Mouse (Mus musculus) limb, embryonic 12.5 days (tissue): ENCODE measurements around the gene Rpia. TPM values are rescaled to one million over a fixed set of nuclear protein-coding genes. Genes with fewer than 3 reads are reported as not detected.
A peak's percentile ranks its signal among the peaks of the same experiment; 100 is the strongest.

Experiments
- ATAC-seq: fragments of 200-750 bp; cut with Nextera tagmentation; 2 replicates; pipeline ENCODE4 v1.8.0; 2017; ENCODE audit warnings: low read depth, moderate TSS enrichment; ENCODE audit not compliant: insufficient number of reproducible peaks, insufficient read depth, low FRiP score, low TSS enrichment
- H3K27ac ChIP-seq: fragments of 300-500 bp; sonication (generic); 2 replicates; pipeline ENCODE4 v1.5.1; 2016; ENCODE audit warnings: mild to moderate bottlenecking, moderate library complexity
- H3K27me3 ChIP-seq: fragments of 300-500 bp; sonication (generic); 2 replicates; pipeline ENCODE4 v1.6.1; 2016; ENCODE audit warnings: mild to moderate bottlenecking, moderate library complexity
- H3K36me3 ChIP-seq: fragments of 300-500 bp; sonication (generic); 2 replicates; pipeline ENCODE4 v1.6.1; 2016; ENCODE audit warnings: mild to moderate bottlenecking, moderate library complexity
- H3K4me1 ChIP-seq: fragments of 300-500 bp; sonication (generic); replicated peaks from 2 replicates; pipeline ENCODE4 v1.6.1; 2016
- H3K4me2 ChIP-seq: fragments of 300-500 bp; sonication (generic); 2 replicates; pipeline ENCODE4 v1.6.1; 2016; ENCODE audit warnings: mild to moderate bottlenecking, moderate library complexity
- H3K4me3 ChIP-seq: fragments of 300-500 bp; sonication (generic); replicated peaks from 2 replicates; pipeline ENCODE4 v1.5.1; 2016; ENCODE audit warnings: mild to moderate bottlenecking
- H3K9ac ChIP-seq: fragments of 300-500 bp; sonication (generic); replicated peaks from 2 replicates; pipeline ENCODE4 v1.6.1; 2016; ENCODE audit warnings: mild to moderate bottlenecking, moderate library complexity
- H3K9me3 ChIP-seq: fragments of 300-500 bp; sonication (generic); 2 replicates; pipeline ENCODE4 v1.6.1; 2016; ENCODE audit warnings: mild to moderate bottlenecking, moderate library complexity
- WGBS: fragments of 180-500 bp; shearing (Covaris S2); methylation state at CpG from one replicate; pipeline ENCODE4 v1.1.7; 2016; 5-methylcytosine and 5-hydroxymethylcytosine counted together
- polyA plus RNA-seq: library from polyadenylated mRNA; unstranded; fragments of >200 nt; fragmentation: Nextera tagmentation; extraction: Ambion mirVana; gene quantifications from 2 replicates; pipeline ENCODE4 v1.2.1, GENCODE M21; 2016

The Rpia gene
- polyA plus RNA-seq, 1 experiment from 2014 or later, result 3.5 TPM

DNA sequence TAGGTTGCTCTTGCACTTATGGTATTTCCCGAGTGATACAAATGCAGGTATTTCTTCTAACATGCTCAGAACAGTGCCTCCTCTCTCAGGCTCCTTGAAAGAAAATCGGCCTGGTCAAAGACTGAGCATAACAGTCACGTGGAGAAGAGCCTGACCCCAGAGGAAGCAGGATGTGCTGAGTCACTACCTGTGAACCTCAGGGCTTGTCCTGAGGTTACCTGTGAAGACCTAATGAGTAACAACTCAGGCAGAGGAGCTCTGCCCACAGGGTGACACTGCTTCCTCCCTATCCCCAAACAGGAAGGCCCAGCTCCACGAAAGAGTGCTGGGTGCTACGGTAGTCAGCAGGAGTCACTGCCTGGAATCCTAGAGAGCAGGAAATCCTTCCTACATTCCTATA, 18.3 kb downstream of the Rpia start:
- H3K9me3 ChIP-seq, result no peaks in the 10 kb centered on the region
- H3K4me3 ChIP-seq, result no peak overlapping the region
- ATAC-seq, result no peak
- H3K4me2 ChIP-seq, result no peak overlapping the region
- H3K27me3 ChIP-seq, result no peaks in the 10 kb centered on the region
- H3K27ac ChIP-seq, result no peak overlapping the region
- H3K4me1 ChIP-seq, result no peaks in the 10 kb centered on the region
- no peak overlapping the region for H3K9ac ChIP-seq
- 85% methylated on average over 5 of the region's 5 CpGs for WGBS
- peaks cover 47% of the 10 kb centered on the region for H3K36me3 ChIP-seq

DNA sequence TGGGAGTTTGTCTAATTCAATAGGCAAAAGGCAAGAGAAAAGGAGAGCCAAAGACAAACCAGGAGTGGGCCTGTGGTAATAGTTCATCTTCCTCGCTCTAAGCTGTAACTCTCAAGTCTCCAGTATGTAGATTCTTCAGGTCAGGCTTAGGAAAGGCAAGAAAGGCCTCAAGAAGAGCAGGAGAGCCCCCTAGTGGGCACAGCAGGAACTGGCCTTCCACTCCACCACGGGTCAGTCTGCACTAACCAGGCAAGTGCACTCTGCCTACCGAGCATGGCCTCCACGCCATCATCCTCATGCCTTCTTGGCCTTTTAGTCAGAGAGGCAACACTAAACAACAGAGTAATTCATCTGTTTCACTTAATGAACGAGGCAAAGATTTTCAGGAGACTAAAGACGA, 23.3 kb downstream of the Rpia start:
- Histone ChIP-seq H3K36me3 (peaks cover 77% of the 10 kb centered on the region), H3K9me3 (no peaks in the 10 kb centered on the region), H3K4me3 (no peak overlapping the region), H3K27me3 (no peaks in the 10 kb centered on the region), H3K27ac (no peak overlapping the region), H3K4me2 (no peak overlapping the region), H3K4me1 (no peaks in the 10 kb centered on the region), H3K9ac (no peak overlapping the region)
- peak; percentile 65; the same call in 1 of the 2 replicates for ATAC-seq
- 35% methylated on average over 6 of the region's 6 CpGs for WGBS

DNA sequence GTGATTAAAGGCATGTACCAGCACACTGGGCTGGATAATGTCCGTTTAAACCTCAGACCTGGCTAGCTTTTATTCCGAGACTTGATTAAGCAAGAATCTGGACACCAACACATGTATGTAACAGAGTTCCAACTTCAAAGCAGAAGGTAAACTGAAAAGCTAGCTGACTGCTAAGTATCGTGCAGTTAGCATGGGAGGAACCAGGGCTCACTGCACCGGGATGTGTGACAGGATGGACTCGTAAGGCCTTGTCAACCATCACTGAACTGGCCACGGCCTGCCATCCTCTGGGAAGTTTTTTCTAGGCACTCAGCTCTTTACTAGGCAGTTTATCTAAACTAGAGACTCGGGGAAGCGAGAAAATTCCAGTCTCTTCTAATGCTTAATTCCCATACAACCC, 27.0 kb downstream of the Rpia start:
- Histone ChIP-seq H3K4me2 (no peak overlapping the region), H3K9ac (no peak overlapping the region), H3K27ac (no peak overlapping the region), H3K36me3 (peaks cover 42% of the 10 kb centered on the region), H3K4me1 (no peaks in the 10 kb centered on the region), H3K4me3 (no peak overlapping the region), H3K9me3 (no peaks in the 10 kb centered on the region), H3K27me3 (no peaks in the 10 kb centered on the region)
- 85% methylated on average over 8 of the region's 8 CpGs for WGBS
- ATAC-seq, result no peak

DNA sequence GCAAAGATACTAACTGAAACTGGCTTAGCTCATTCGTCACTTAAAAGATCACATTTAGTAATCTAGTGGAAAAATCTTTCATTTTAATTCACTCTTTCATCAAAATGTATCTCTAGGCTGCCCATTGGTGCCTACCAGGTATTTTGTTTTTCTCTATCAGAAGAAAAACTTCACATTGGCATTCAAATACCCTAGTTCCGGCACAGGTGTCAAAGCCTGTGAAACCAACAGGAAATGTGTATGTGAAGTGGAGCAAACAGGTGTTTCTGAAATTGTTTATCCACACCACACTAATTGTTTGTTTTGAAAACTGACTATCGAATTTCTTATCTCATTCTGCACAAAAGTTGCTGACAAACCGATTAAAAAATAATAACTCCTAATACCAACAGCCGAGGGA, 27.5 kb downstream of the Rpia start:
- Histone ChIP-seq H3K9ac (no peak overlapping the region), H3K4me2 (no peak overlapping the region), H3K36me3 (peaks cover 37% of the 10 kb centered on the region), H3K9me3 (no peaks in the 10 kb centered on the region), H3K4me1 (no peaks in the 10 kb centered on the region), H3K27ac (no peak overlapping the region), H3K27me3 (no peaks in the 10 kb centered on the region), H3K4me3 (no peak overlapping the region)
- no peak for ATAC-seq
- WGBS, result 90% methylated on average over 5 of the region's 5 CpGs

DNA sequence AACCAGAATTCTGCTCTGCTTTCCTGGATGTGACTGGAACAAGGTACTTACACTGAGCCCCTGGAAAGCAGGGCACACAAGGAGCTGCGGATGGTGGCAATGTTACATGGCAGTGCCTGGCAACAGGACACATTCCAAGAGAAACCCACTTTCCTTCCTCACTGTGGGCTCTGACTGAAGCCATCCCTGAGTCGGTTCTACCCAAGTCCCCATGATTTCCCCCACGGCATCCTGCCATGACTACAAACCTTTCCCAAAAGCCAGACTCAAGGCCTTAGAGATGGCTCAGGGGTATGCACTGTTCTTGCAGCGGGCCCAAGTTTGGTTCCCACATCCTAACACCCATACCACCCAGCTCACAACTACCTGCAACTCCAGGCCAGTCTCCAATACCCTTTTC, 28.2 kb downstream of the Rpia start:
- no peak for ATAC-seq
- Histone ChIP-seq H3K9me3 (no peaks in the 10 kb centered on the region), H3K27me3 (no peaks in the 10 kb centered on the region), H3K36me3 (peaks cover 33% of the 10 kb centered on the region), H3K27ac (no peak overlapping the region), H3K4me1 (no peaks in the 10 kb centered on the region), H3K4me3 (no peak overlapping the region), H3K4me2 (no peak overlapping the region), H3K9ac (no peak overlapping the region)
- WGBS, result 92% methylated on average over 4 of the region's 4 CpGs

DNA sequence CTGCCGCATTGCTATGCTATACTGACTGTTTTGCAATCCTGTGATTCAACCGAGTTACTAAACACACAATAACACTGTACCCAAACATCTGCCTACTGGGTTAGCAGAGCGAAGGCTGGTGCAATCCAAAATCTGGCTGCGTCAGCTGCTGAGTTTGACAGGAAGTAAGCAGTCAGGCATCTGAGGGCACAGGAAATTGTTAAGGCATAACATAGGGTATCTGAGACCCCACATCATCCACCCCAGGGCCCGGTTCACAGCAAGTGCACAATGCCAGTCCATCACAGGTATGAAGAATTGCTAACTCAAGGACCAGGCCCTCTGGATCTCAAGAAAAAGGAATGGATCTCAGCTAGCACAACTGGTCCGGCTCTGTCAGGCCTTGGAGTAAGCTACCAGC, 29.4 kb downstream of the Rpia start:
- Histone ChIP-seq H3K9me3 (no peaks in the 10 kb centered on the region), H3K4me1 (no peaks in the 10 kb centered on the region), H3K9ac (no peak overlapping the region), H3K4me2 (no peak overlapping the region), H3K27ac (no peak overlapping the region), H3K4me3 (no peak overlapping the region), H3K27me3 (no peaks in the 10 kb centered on the region), H3K36me3 (peaks cover 24% of the 10 kb centered on the region; the same call in 1 of the 2 replicates)
- WGBS, result 88% methylated on average over 6 of the region's 6 CpGs
- ATAC-seq, result no peak

DNA sequence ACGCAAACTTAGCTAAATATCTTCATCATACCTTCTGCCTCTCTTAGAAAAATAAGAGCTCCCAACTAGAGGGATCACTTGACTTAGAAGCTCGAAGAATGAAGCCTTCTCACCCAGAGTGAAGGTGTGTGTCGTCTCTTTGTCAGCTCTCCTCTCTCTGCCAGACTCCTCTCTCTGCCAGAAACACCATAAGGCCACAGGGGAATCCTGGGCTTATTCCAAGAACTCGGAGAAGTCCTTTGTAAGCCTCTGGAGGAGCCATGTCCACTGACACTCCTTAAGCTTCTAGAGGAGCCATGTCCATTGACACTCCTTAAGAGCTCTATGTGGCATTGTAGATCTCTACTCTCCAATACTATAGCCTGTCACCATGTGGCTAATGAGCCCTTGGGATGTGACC, 31.1 kb downstream of the Rpia start:
- Histone ChIP-seq H3K4me1 (no peaks in the 10 kb centered on the region), H3K27me3 (no peaks in the 10 kb centered on the region), H3K27ac (no peak overlapping the region), H3K4me2 (no peak overlapping the region), H3K4me3 (no peak overlapping the region), H3K9ac (no peak overlapping the region), H3K9me3 (no peaks in the 10 kb centered on the region), H3K36me3 (peaks cover 9% of the 10 kb centered on the region; the same call in 1 of the 2 replicates)
- no peak for ATAC-seq
- 85% methylated on average over 4 of the region's 4 CpGs for WGBS

DNA sequence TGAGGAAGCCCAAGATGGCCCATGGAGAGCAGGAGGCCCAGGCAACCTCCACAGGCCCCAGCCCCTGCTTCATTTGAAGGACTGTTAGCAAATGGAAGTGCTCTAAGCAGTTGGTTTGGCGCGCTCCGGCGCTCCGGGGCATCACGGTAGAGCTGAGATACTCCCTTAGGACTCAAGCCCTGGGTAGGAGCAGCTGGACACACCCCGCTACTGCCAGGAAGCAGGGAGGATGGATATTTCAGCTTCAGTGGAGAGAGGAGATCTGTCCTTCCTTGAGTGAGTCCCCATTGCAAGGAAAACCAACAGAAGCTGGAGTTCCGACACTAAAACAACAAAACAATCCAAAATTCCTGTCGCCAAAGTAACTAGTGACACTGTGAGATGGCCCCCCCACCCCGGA, 37.2 kb downstream of the Rpia start:
- no peaks in the 10 kb centered on the region for H3K27me3 ChIP-seq
- ATAC-seq, result no peak
- H3K4me3 ChIP-seq, result no peak overlapping the region
- no peak overlapping the region for H3K9ac ChIP-seq
- no peak overlapping the region for H3K27ac ChIP-seq
- H3K9me3 ChIP-seq, result no peaks in the 10 kb centered on the region
- no peaks in the 10 kb centered on the region for H3K36me3 ChIP-seq
- H3K4me2 ChIP-seq, result no peak overlapping the region
- 91% methylated on average over 10 of the region's 10 CpGs for WGBS
- H3K4me1 ChIP-seq, result no peaks in the 10 kb centered on the region

DNA sequence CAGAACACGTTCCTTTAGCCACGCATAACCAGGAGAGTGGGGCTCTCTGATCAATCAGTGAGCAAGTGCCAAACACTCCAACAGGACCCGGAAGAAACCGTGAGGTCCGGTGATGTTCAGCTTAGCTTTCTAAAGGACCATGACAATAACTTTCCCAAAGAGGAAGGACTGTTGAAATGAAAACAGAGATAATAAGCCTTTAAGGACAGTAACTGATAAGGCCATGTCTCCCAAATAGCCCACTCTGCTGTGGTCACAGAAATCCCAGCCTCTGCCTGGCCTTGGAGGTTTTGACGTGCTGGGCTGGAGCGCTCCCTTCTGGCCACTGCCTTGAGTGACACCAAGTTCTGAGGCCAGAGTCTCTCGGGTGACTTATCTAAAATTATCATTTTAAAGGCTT, 39.7 kb downstream of the Rpia start:
- Histone ChIP-seq H3K9ac (no peak overlapping the region), H3K36me3 (no peaks in the 10 kb centered on the region), H3K9me3 (no peaks in the 10 kb centered on the region), H3K4me3 (no peak overlapping the region), H3K4me2 (no peak overlapping the region), H3K4me1 (no peaks in the 10 kb centered on the region), H3K27me3 (no peaks in the 10 kb centered on the region), H3K27ac (no peak overlapping the region)
- 55% methylated on average over 8 of the region's 8 CpGs for WGBS
- ATAC-seq, result no peak

DNA sequence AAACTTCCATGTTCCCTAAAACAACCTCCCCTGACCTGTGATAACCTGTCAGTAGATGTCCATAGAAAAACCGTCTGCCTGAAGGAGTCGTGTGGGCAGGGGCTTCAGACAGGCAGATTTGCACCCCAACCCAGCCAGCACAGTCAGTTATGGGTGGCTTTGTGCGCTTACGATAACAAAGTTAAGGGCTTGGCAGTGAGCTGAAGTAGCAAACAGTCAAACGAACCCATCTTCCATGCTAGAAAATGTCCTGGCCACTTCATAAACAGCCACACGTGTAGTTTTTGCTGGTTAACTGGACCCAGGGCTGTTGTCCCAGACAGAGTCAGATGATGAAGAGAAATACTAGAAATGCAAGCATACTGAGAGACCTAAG, 40.1 kb downstream of the Rpia start:
- Histone ChIP-seq H3K4me2 (no peak overlapping the region), H3K4me1 (no peaks in the 10 kb centered on the region), H3K27me3 (no peaks in the 10 kb centered on the region), H3K36me3 (no peaks in the 10 kb centered on the region), H3K9ac (no peak overlapping the region), H3K4me3 (no peak overlapping the region), H3K9me3 (no peaks in the 10 kb centered on the region), H3K27ac (no peak overlapping the region)
- no peak for ATAC-seq
- 59% methylated on average over 6 of the region's 6 CpGs for WGBS

DNA sequence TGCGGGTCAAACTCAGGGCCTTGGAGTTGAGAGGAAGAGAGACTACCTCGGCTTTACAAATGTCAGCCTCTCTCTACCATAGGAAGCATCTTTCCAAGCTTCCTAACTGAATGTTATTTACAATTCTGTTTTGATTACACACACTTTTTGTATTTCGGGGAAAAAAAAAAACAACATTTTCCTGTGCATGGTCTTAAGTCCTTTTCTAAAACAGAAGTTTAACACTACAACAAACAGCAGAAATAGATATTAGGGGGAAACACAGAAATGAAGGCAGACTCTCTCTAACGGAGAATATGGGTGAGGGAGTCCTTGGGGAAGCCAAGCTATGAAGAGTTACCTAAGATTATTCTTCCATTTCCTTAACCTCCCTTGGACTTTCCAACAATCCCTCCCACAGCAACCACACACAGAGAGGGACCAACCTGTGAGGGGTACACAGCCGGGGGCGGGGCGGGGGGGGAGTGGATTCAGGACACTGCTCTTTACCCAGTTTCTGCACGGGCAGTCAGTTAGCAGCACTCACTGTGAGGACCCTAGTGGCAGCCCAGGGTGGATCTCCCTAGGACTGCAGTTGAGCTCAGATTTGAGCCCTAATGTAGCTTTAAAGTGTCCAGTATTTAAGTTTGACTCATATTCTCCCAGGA, 40.7 kb downstream of the Rpia start:
- Histone ChIP-seq H3K9ac (no peak overlapping the region), H3K4me3 (no peak overlapping the region), H3K4me2 (no peak overlapping the region), H3K4me1 (no peaks in the 10 kb centered on the region), H3K27ac (no peak overlapping the region), H3K36me3 (no peaks in the 10 kb centered on the region), H3K9me3 (no peaks in the 10 kb centered on the region), H3K27me3 (no peaks in the 10 kb centered on the region)
- no peak for ATAC-seq
- 72% methylated on average over 8 of the region's 8 CpGs for WGBS

DNA sequence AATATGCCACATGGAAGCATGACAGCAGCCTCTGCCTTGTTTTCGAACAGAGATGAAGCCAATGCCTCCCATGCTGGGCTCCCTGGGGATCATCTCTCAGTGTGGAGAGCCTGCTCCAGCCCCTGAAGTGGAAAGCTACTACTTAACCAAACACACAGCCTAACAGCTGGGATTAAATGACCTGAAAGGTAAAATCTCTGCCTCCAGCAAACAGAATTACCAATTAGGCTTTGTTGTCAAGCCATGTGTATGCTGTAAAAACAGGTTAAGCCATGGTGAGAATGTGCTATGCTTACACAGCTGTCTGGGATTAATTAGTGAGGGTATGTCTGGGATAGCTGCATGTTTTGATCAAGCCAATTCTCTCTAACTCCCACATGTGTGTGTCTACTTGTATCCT, 42.3 kb downstream of the Rpia start:
- Histone ChIP-seq H3K36me3 (no peaks in the 10 kb centered on the region), H3K9ac (no peak overlapping the region), H3K27me3 (no peaks in the 10 kb centered on the region), H3K4me1 (no peaks in the 10 kb centered on the region), H3K4me2 (no peak overlapping the region), H3K27ac (0 out of 2 replicates have a peak overlapping the region, but pooled peaks have one; percentile 8), H3K4me3 (no peak overlapping the region), H3K9me3 (no peaks in the 10 kb centered on the region)
- ATAC-seq, result no peak
- 23% methylated on average over 1 of the region's 1 CpGs for WGBS
